Mouse (Mus musculus): Measurements from ENCODE around the gene Cep290. TPM values are rescaled to one million over a fixed set of nuclear protein-coding genes. Genes with fewer than 3 reads are reported as not detected.

Cep290 gene
- total and polyA plus RNA-seq, 3 experiments, result 3.8 to 5.2 TPM; not detected in 1

DNA sequence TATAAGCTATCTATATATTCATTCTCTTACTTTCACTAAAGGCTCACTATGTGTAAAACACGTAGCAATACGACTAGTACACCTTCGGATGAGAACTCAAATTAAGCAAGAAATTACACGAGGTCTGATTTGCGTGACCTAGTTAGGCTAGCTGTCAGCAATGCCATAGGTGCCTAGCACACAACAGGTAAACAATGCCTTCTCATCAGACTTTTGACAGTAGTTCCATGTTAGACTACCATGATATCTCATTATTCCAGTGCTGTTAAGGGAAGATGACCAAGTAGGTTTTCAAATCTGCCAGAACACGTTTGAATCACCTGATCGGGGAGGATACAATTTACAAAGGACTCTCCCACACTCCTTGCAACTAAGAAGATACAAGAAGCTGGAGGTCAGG, 101.2 kb downstream of the Cep290 start:
- Histone ChIP-seq H3K9me3 (replicated peaks; ENCODE audit: insufficient read depth, low read length) (no peaks in the 10 kb centered on the region), H3K27ac (ENCODE audit: control insufficient read depth, low read depth, low read length) (peak overlapping the region; percentile 47; the same call in 1 of the 2 replicates), H3K4me3 (ENCODE audit: control insufficient read depth in 1 of 2, insufficient read depth in 1 of 2, low read depth in 2 of 2, low read length in 2 of 2) (peak overlapping the region; percentile 79 to 97), H3K9ac (ENCODE audit: control insufficient read depth, low read depth, low read length, poor library complexity, severe bottlenecking) (peak overlapping the region; percentile 83), H3K27me3 (ENCODE audit: control insufficient read depth in 1 of 2, insufficient read depth in 2 of 2, low read length in 2 of 2) (no peaks in the 10 kb centered on the region), H3K36me3 (ENCODE audit: control insufficient read depth in 1 of 2, insufficient read depth in 2 of 2, low read length in 2 of 2) (peaks cover 4 to 8% of the 10 kb centered on the region in 2 experiments; a peak in 3 of 4 replicates), H3K4me1 (ENCODE audit: control insufficient read depth in 1 of 2, insufficient read depth in 2 of 2, low read length in 2 of 2) (peaks cover 0 to 2% of the 10 kb centered on the region in 2 experiments; a peak in 1 of 4 replicates), H3K79me2 (ENCODE audit: control insufficient read depth, insufficient read depth, low read length, poor library complexity) (no peaks in the 10 kb centered on the region; the same call in 1 of the 2 replicates)
- TF ChIP-seq RCOR1 (IDR thresholded peaks at IDR 0.05; ENCODE audit: low read depth, low read length), result no peak
- 0 out of 2 replicates have a peak, but pooled peaks have one; percentile 14 for TF ChIP-seq USF1 (IDR thresholded peaks at IDR 0.05; ENCODE audit: low read depth, low read length)
- TF ChIP-seq NELFE (IDR thresholded peaks at IDR 0.05; ENCODE audit: low read depth, low read length), result no peak
- no peak for DNase-seq (ENCODE audit: low read depth, low spot score)

DNA sequence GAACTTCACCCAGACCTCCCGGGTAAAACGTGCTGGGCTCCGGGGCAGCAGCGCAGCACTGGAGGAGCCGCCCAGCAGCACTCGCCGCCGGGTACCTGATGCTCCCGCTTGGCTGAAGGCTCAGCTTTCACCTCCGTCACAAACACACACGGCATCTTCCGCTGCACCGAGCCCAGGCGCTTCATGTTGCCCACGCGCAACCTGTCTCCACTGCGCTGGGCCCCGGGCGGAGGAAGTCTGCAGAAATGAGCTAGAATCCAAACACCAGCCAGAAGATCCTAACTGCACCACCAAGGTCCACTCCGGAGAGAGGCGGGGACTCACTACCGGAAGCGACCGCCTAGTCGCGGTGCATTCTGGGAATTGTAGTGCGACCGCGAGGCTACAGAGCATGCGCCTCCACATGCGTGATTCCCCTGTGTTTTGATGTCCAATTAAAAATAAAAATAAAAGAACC, 101.6 kb downstream of the Cep290 start:
- Histone ChIP-seq H3K36me3 (ENCODE audit: control insufficient read depth in 1 of 2, insufficient read depth in 2 of 2, low read length in 2 of 2) (peaks cover 2 to 8% of the 10 kb centered on the region in 2 experiments; a peak in 2 of 4 replicates), H3K4me3 (ENCODE audit: control insufficient read depth in 1 of 2, insufficient read depth in 1 of 2, low read depth in 2 of 2, low read length in 2 of 2) (peak overlapping the region; percentile 79 to 97), H3K79me2 (ENCODE audit: control insufficient read depth, insufficient read depth, low read length, poor library complexity) (no peaks in the 10 kb centered on the region; the same call in 1 of the 2 replicates), H3K4me1 (ENCODE audit: control insufficient read depth in 1 of 2, insufficient read depth in 2 of 2, low read length in 2 of 2) (peaks cover 0 to 2% of the 10 kb centered on the region in 2 experiments; a peak in 1 of 4 replicates), H3K27me3 (ENCODE audit: control insufficient read depth in 1 of 2, insufficient read depth in 2 of 2, low read length in 2 of 2) (no peaks in the 10 kb centered on the region), H3K27ac (ENCODE audit: control insufficient read depth, low read depth, low read length) (peak overlapping the region; percentile 47; the same call in 1 of the 2 replicates), H3K9me3 (replicated peaks; ENCODE audit: insufficient read depth, low read length) (no peaks in the 10 kb centered on the region), H3K9ac (ENCODE audit: control insufficient read depth, low read depth, low read length, poor library complexity, severe bottlenecking) (peak overlapping the region; percentile 83)
- peak; percentile 94 for DNase-seq (ENCODE audit: low read depth, low spot score)
- TF ChIP-seq NELFE (IDR thresholded peaks at IDR 0.05; ENCODE audit: low read depth, low read length), result peak; percentile 86
- 0 out of 2 replicates have a peak, but pooled peaks have one; percentile 57 for TF ChIP-seq MAZ (IDR thresholded peaks at IDR 0.05; ENCODE audit: low read depth, low read length)
- TF ChIP-seq TBP (IDR thresholded peaks at IDR 0.05; ENCODE audit: low read depth, low read length), result peak; percentile 51; the same call in 1 of the 2 replicates
- TF ChIP-seq MYB (IDR thresholded peaks at IDR 0.05; ENCODE audit: low read depth, low read length), result peak; percentile 46; the same call in 1 of the 2 replicates
- TF ChIP-seq KAT2A (conservative IDR thresholded peaks at IDR 0.05; ENCODE audit: low read depth, low read length), result peak; percentile 77
- TF ChIP-seq EP300 (IDR thresholded peaks at IDR 0.05; ENCODE audit: low read depth in 1 of 2, low read length in 2 of 2), result no peak
- TF ChIP-seq POLR2AphosphoS2 (IDR thresholded peaks at IDR 0.05; ENCODE audit: low read length), result peak; percentile 75
- TF ChIP-seq HCFC1 (IDR thresholded peaks at IDR 0.05; ENCODE audit: low read depth, low read length), result peak; percentile 98
- TF ChIP-seq GABPA (IDR thresholded peaks at IDR 0.05; ENCODE audit: low read depth, low read length), result no peak
- TF ChIP-seq MYC (IDR thresholded peaks at IDR 0.05; ENCODE audit: low read depth, low read length), result peak; percentile 89; the same call in 1 of the 2 replicates
- peak; percentile 78 for TF ChIP-seq NRF1 (IDR thresholded peaks at IDR 0.05; ENCODE audit: insufficient read depth, low read depth, low read length, poor library complexity, severe bottlenecking)
- peak; percentile 31; the same call in 1 of the 2 replicates for TF ChIP-seq TCF12 (IDR thresholded peaks at IDR 0.05; ENCODE audit: low read depth, low read length)
- TF ChIP-seq ELF1 (IDR thresholded peaks at IDR 0.05; ENCODE audit: low read depth, low read length), result peak; percentile 89
- no peak for TF ChIP-seq POLR2AphosphoS5 (IDR thresholded peaks at IDR 0.05; ENCODE audit: borderline replicate concordance, low read depth, low read length)
- no peak for TF ChIP-seq E2F4 (IDR thresholded peaks at IDR 0.05; ENCODE audit: borderline replicate concordance, low read depth, low read length)
- TF ChIP-seq MXI1 (IDR thresholded peaks at IDR 0.05; ENCODE audit: low read depth, low read length), result peak; percentile 67
- TF ChIP-seq POLR2A (IDR thresholded peaks at IDR 0.05; ENCODE audit: control insufficient read depth in 1 of 2, insufficient read depth in 1 of 2, low read depth in 1 of 2, low read length in 2 of 2, poor library complexity in 1 of 2), result peak; percentile 69 to 92
- TF ChIP-seq MAX (IDR thresholded peaks at IDR 0.05; ENCODE audit: low read length), result peak; percentile 84
- peak; percentile 87 for TF ChIP-seq SIN3A (IDR thresholded peaks at IDR 0.05; ENCODE audit: low read length)
- TF ChIP-seq USF2 (IDR thresholded peaks at IDR 0.05; ENCODE audit: borderline replicate concordance in 1 of 2, insufficient read depth in 1 of 2, low read depth in 1 of 2, low read length in 2 of 2), result no peak
